Mouse (Mus musculus) left cerebral cortex, postnatal 10 days (tissue): ENCODE measurements around the gene Irf4. TPM values are rescaled to one million over a fixed set of nuclear protein-coding genes. Genes with fewer than 3 reads are reported as not detected.

Source experiments
- DNase-seq, 2 experiments: peaks; one replicate each; pipeline ENCODE4 v3.0.0; 2021 to 2022; ENCODE audit warnings: low spot score in 2 of 2, mixed read lengths in 1 of 2; ENCODE audit errors: extremely low spot score in 1 of 2
- intact Hi-C: fragments of 180-260 bp; cut with DNase I; formaldehyde crosslinking; loops from one replicate; pipeline ENCODE4 v1.15.1; 2025
- total RNA-seq, 2 experiments: library from RNA; stranded (reverse); gene quantifications; 2 replicates each; pipeline ENCODE4 v1.2.3; 2021

Irf4 gene
- total RNA-seq, result under 1 TPM in 1 of 2 experiments, not detected in 1; 0.16 TPM

- intact Hi-C loops, result no loop called here
- peak in 1 of 2 experiments; percentile 50 for DNase-seq
Measured at GRCm38 (mm10) chr13:30749021-30749556, at the start of gene Irf4. TSS of gene Irf4 (plus strand) at chr13:30749226.

GRCm38 (mm10) chr13:30702695-30703094 is 46.3 kb upstream of the Irf4 start:
- no peak for DNase-seq
- intact Hi-C loops, result no loop called here

- DNase-seq, result no peak
- intact Hi-C loops, result no loop called here
Measured at GRCm38 (mm10) chr13:30704246-30705095, 44.6 kb upstream of the Irf4 start.

GRCm38 (mm10) chr13:30711066-30711465 is 38.0 kb upstream of the Irf4 start:
- intact Hi-C loops, result no loop called here
- DNase-seq, result no peak

GRCm38 (mm10) chr13:30711711-30712110 is 37.3 kb upstream of the Irf4 start:
- intact Hi-C loops, result no loop called here
- no peak for DNase-seq

GRCm38 (mm10) chr13:30712280-30712679 is 36.7 kb upstream of the Irf4 start:
- intact Hi-C loops, result no loop called here

GRCm38 (mm10) chr13:30713621-30714020 is 35.4 kb upstream of the Irf4 start:
- DNase-seq, result no peak
- intact Hi-C loops, result no loop called here

More at GRCm38 (mm10) chr13:30712280-30712679, 36.7 kb upstream of the Irf4 start:
- no peak for DNase-seq

GRCm38 (mm10) chr13:30714552-30714951 is 34.5 kb upstream of the Irf4 start:
- intact Hi-C loops, result no loop called here
- no peak for DNase-seq

GRCm38 (mm10) chr13:30715060-30715459 is 34.0 kb upstream of the Irf4 start:
- intact Hi-C loops, result no loop called here

GRCm38 (mm10) chr13:30715573-30715972 is 33.5 kb upstream of the Irf4 start:
- intact Hi-C loops, result no loop called here
- no peak for DNase-seq

More at GRCm38 (mm10) chr13:30715060-30715459, 34.0 kb upstream of the Irf4 start:
- DNase-seq, result no peak

GRCm38 (mm10) chr13:30716611-30717010 is 32.4 kb upstream of the Irf4 start:
- intact Hi-C loops, result no loop called here
- DNase-seq, result no peak

- DNase-seq, result no peak
- intact Hi-C loops, result no loop called here
Measured at GRCm38 (mm10) chr13:30722601-30723000, 26.4 kb upstream of the Irf4 start.

GRCm38 (mm10) chr13:30723258-30723657 is 25.8 kb upstream of the Irf4 start:
- intact Hi-C loops, result no loop called here

GRCm38 (mm10) chr13:30723858-30724257 is 25.2 kb upstream of the Irf4 start:
- DNase-seq, result no peak
- intact Hi-C loops, result no loop called here

More at GRCm38 (mm10) chr13:30723258-30723657, 25.8 kb upstream of the Irf4 start:
- no peak for DNase-seq

GRCm38 (mm10) chr13:30724691-30725271 is 24.2 kb upstream of the Irf4 start:
- DNase-seq, result no peak
- intact Hi-C loops, result no loop called here

- intact Hi-C loops, result no loop called here
- no peak for DNase-seq
Measured at GRCm38 (mm10) chr13:30726879-30727278, 22.1 kb upstream of the Irf4 start.

- intact Hi-C loops, result no loop called here
- no peak for DNase-seq
Measured at GRCm38 (mm10) chr13:30728155-30728554, 20.9 kb upstream of the Irf4 start.

GRCm38 (mm10) chr13:30729245-30729644 is 19.8 kb upstream of the Irf4 start:
- no peak for DNase-seq
- intact Hi-C loops, result no loop called here

GRCm38 (mm10) chr13:30730104-30730793 is 18.8 kb upstream of the Irf4 start:
- intact Hi-C loops, result no loop called here
- no peak for DNase-seq
